7 mouse cellular contexts compared by ENCODE assay signal in the genomic region with DNA sequence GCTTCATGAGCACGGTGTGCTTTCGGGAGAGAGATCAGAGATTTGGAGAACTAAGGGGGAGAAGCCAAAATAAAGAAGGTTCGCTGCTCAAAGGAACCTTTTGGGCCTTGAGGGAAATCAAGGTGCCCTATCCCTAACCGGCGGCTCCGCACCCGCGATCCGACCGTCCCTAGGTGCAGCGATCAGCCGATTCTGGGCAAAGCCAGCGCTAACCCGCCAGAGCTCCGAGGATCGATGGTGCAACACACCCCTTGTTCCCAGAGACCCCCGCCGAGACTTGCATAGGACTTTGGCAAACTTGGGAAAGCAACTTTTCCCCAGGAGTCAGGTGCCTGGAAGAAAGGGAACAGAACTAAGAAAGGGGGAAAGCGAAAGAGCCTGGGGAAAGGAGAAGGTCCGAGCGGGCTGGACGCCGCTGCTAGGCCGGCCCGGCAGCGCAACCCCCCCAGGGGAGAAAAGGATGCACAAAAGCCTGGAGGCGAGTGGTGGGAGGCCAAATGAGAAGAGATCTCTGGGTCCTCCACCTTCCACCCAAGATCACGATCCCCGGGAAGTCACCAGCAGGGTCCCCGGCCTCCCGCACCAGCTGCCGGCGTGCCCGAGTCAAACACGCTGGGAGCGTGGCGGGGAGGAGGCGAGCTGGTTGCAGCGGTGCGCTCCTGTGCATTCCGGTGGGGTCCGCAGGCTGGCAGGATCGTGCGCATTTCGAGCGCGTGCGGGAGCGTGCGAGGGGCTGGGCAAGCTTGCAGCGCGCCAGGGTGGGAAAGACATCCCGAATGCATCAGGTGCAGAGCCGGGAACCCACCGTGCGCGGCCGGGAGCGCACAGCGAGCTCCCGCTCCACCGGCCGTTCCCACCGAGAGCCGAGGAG. TPM values are rescaled to one million over a fixed set of nuclear protein-coding genes. Genes with fewer than 3 reads are reported as not detected.
DNase-seq lines count a peak whose midpoint lies in the region; ATAC-seq and TF ChIP-seq lines count a peak whose summit lies in the region.

No protein-coding gene starts in this region.

- H3K27me3 ChIP-seq in heart, embryonic 13.5 days (replicated peaks), result peaks cover 95% of the 10 kb centered on the region
- H3K27me3 ChIP-seq in kidney, embryonic 16.5 days (ENCODE audit: insufficient read depth, low read length), result peaks cover 82% of the 10 kb centered on the region
- H3K27me3 ChIP-seq in small intestine, adult 2 months (ENCODE audit: control insufficient read depth, insufficient read depth, low read length), result peaks cover 26% of the 10 kb centered on the region

- peak overlapping the region; percentile 99 for H3K4me2 ChIP-seq in heart, embryonic 13.5 days
- peak overlapping the region; percentile 97 for H3K4me2 ChIP-seq in kidney, embryonic 16.5 days (replicated peaks; ENCODE audit: low read depth, low read length)

- no peak for TF ChIP-seq POLR2A in small intestine, adult 2 months (IDR thresholded peaks at IDR 0.05; ENCODE audit: low read depth, low read length)

- H3K9me3 ChIP-seq in heart, embryonic 13.5 days, result no peaks in the 10 kb centered on the region
- H3K9me3 ChIP-seq in kidney, embryonic 16.5 days (ENCODE audit: low read length), result no peaks in the 10 kb centered on the region

- H3K36me3 ChIP-seq in heart, embryonic 13.5 days, result no peaks in the 10 kb centered on the region
- H3K36me3 ChIP-seq in kidney, embryonic 16.5 days (ENCODE audit: insufficient read depth, low read length), result no peaks in the 10 kb centered on the region
- H3K36me3 ChIP-seq in small intestine, adult 2 months (ENCODE audit: control insufficient read depth, insufficient read depth, low read length), result no peaks in the 10 kb centered on the region

- no peak for ATAC-seq in heart, embryonic 13.5 days (ENCODE audit: extremely low read depth, insufficient number of reproducible peaks, low FRiP score, low TSS enrichment)
- ATAC-seq in kidney, embryonic 16.5 days (ENCODE audit: low FRiP score, low TSS enrichment), result no peak

- H3K4me3 ChIP-seq in heart, embryonic 13.5 days, result peak overlapping the region; percentile 64
- H3K4me3 ChIP-seq in kidney, embryonic 16.5 days (ENCODE audit: low read length), result peak overlapping the region; percentile 63
- H3K4me3 ChIP-seq in small intestine, adult 2 months (ENCODE audit: low read depth, low read length), result peak overlapping the region; percentile 79

- H3K27ac ChIP-seq in heart, embryonic 13.5 days (replicated peaks), result no peak overlapping the region
- H3K27ac ChIP-seq in kidney, embryonic 16.5 days (ENCODE audit: low read length), result no peak overlapping the region
- no peak overlapping the region; the same call in 1 of the 2 replicates for H3K27ac ChIP-seq in small intestine, adult 2 months (ENCODE audit: insufficient read depth, low read depth, low read length)

- peak overlapping the region; percentile 84 for H3K9ac ChIP-seq in heart, embryonic 13.5 days
- peak overlapping the region; percentile 63 for H3K9ac ChIP-seq in kidney, embryonic 16.5 days (replicated peaks; ENCODE audit: low read length)

- under 1% methylated on average over 65 of the region's 65 CpGs for WGBS in heart, embryonic 13.5 days
- under 1% methylated on average over 65 of the region's 65 CpGs for WGBS in kidney, embryonic 16.5 days
- WGBS in small intestine, adult 2 months, result 2% methylated on average over 65 of the region's 65 CpGs

- H3K4me1 ChIP-seq in heart, embryonic 13.5 days, result peaks cover 40% of the 10 kb centered on the region
- peaks cover 32% of the 10 kb centered on the region for H3K4me1 ChIP-seq in kidney, embryonic 16.5 days (ENCODE audit: insufficient read depth, low read length)
- peaks cover 10% of the 10 kb centered on the region; the same call in 1 of the 2 replicates for H3K4me1 ChIP-seq in small intestine, adult 2 months (ENCODE audit: control insufficient read depth, insufficient read depth, insufficient read length, low read length)

- TF ChIP-seq CTCF in small intestine, adult 2 months (IDR thresholded peaks at IDR 0.05; ENCODE audit: extremely low read depth, insufficient read length, insufficient replicate concordance, low read depth, low read length), result no peak

- DNase-seq in urinary bladder, postnatal 25 days (ENCODE audit: low spot score), result peak; percentile 43
- DNase-seq in urinary bladder, postnatal 10 days (ENCODE audit: low spot score), result no peak
- peak; percentile 64 for DNase-seq in embryo, embryonic 10 days (ENCODE audit: low spot score)
- peak; percentile 52 to 57 for DNase-seq in lung, postnatal 4 days

RNA-seq across cellular contexts. Expression of a gene that starts 1.2 kb away (rescaled TPM):
- polyA plus RNA-seq in heart, embryonic 13.5 days (2015; fragmentation: Nextera tagmentation; extraction: Ambion mirVana), result 1.1 TPM in 2 replicates
- polyA plus RNA-seq in kidney, embryonic 16.5 days (2015; fragmentation: Nextera tagmentation; extraction: Ambion mirVana), result 1.5 and 1.8 TPM in 2 replicates
- polyA plus RNA-seq in small intestine, adult 2 months (2012; rRNA removed), result 1.6 and 1.8 TPM in 2 replicates
